Mouse (Mus musculus) brain, embryonic 18.5 days (tissue): ENCODE data around the gene Olfm2.
"Not testable (repeated sequence)": the region's sequence is repeated elsewhere in the genome, so short reads cannot be mapped to it uniquely, and the experiment has no call there.

Experiments
- DNase-seq: peaks from one replicate; pipeline ENCODE4 v3.0.0-alpha.2; 2012; ENCODE audit warnings: low read depth, low spot score

The Olfm2 gene

GRCm38 (mm10) chr9:20653859-20654258 is 92.3 kb downstream of the Olfm2 start:
- DNase-seq, result no peak

GRCm38 (mm10) chr9:20652260-20652658 is 93.9 kb downstream of the Olfm2 start:
- DNase-seq, result no peak

DNA sequence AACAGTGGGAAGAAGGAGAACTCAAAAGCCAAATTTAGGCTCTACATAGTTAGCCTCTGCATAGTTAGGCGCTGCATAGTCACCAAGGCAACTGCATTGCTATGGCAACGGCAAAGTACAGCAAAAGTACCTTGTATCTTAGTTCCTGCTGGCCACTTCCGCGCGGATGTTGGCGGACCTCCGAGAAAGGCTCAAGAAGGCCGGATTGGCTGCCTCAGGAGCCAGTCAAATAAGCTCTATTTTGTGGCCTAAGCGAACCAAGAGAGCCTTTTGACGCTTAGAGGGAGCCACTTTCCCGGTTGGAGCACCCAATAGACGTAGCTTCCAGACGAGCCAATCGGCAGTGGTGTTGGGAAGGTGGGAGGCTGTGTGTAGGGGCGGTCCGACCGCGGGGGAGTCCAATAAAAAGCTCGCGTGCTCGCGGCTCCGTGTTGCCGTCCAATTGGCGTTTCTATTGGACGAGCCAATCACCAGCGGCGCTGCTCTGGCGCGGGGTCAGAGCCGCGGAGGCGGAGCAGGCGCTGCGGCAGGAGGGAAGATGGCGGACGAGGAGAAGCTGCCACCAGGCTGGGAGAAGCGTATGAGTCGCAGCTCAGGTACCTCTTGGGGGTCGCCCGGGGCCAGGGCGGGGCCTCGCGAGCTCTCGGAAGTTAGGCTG is 94.4 kb downstream of the Olfm2 start, which contains the start of gene Pin1:
Pin1 (plus strand) TSS at position 494 of the 658 bp plus-strand sequence.
- DNase-seq, result peak; percentile 100

DNA sequence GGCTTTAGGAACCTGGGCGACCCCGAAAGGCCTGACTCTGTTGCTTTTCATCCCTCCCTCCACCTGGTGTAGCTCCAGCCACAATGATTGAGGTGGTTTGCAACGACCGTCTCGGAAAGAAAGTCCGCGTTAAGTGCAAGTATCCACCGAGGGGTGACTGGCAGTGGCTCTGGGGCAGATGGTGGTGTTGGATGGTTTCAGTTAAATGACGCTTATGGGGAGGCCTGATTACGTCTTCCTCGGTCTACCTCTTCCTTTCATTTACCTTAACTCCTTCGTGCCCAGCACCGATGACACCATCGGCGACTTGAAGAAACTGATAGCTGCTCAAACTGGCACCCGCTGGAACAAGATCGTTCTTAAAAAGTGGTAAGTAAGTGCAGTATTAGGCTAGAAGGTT is 101.0 kb downstream of the Olfm2 start:
- no peak for DNase-seq

- DNase-seq, result peak; percentile 62
Measured at GRCm38 (mm10) chr9:20644360-20645081, 101.6 kb downstream of the Olfm2 start, which contains the start of gene Fbxl12. Gene Fbxl12 (minus strand): TSS chr9:20644767.

- no peak for DNase-seq
Measured at GRCm38 (mm10) chr9:20643781-20644180, 102.4 kb downstream of the Olfm2 start.

- DNase-seq, result peak; percentile 61
Measured at GRCm38 (mm10) chr9:20642896-20643466, 103.2 kb downstream of the Olfm2 start.

DNA sequence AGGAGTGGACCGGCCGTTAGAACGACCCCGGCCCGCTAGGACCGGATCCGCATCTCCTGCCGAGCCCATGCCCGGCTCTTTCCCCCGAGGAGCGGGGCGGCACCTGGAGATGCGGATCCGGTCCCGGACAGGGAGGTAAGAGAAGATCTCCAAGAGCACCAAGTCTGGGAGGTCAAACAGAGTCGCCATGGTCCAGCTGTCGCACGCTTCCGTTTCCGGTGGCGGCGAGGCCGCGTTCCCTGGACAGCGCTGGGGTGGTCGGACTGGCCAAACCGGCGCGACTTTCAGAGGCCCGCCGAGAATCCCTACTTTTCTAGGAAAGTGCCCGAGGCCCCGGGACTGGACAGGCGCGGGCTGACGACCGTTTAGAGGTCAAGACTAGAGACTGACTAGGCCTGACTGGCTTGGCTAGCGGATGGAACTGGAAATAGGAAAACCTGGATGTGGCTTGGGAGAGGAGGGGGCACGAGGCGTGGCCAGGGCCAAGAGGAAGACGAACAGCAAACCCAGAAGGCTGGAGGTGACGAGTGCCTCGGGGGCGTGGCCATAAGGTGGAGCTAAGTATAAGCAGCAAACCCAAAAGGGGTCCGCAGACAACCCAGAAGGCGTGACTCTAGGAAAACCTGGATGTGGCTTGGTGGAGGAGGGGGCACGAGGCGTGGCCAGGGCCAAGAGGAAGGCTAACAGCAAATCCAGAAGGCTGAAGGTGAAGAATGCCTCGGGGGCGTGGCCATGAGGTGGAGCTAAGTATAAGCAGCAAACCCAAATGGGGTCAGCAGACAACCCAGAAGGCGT is 103.9 kb downstream of the Olfm2 start, which contains the start of gene Ubl5:
Ubl5 (plus strand) TSS at position 778 of the 795 bp plus-strand sequence.
- peak; percentile 91 for DNase-seq

DNA sequence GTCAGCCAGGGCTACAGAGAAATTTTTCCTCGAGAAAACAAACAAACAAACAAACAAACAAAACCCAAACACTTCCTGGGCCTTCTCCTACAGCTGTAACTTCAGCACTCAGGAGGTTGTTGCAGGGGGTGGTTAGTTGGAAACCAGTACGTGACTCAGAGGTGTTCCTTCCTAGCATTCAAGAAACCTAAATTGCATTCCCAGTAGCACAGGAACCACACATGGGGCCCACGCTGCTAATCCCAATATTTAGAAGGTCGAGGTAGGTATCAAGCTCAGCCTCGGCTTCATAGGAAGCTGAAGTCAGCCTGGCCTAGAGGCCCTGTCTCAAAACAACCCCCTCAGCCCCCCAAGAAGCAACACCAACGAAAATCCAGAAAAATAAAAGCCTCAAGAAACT is 104.6 kb downstream of the Olfm2 start:
- no peak for DNase-seq

GRCm38 (mm10) chr9:20639486-20639885 is 106.7 kb downstream of the Olfm2 start:
- no peak for DNase-seq

- no peak for DNase-seq
Measured at GRCm38 (mm10) chr9:20638552-20638951, 107.6 kb downstream of the Olfm2 start.

DNA sequence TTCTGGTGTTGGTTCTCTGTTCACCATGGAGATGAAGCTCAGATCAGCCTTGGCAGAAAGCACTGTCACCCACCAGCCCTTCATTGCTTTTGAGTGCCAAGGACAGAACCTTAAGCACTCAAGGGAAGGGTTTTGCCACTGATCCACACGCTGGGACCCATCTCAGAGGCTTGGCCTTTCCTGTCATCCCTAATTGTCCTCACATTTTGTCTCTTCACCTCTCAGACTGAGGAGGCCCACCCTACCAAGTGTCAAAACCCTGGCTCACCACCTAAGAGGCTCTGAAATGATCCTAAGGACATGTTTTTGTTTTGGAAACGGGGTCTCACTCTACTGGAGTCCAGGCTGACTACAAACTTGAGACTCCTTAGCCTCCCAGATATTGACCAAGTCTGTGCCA is 109.4 kb downstream of the Olfm2 start:
- no peak for DNase-seq

- no peak for DNase-seq
Measured at GRCm38 (mm10) chr9:20636256-20636655, 109.9 kb downstream of the Olfm2 start.

- not testable (repeated sequence) for DNase-seq
Measured at GRCm38 (mm10) chr9:20635676-20636075, 110.5 kb downstream of the Olfm2 start.

DNA sequence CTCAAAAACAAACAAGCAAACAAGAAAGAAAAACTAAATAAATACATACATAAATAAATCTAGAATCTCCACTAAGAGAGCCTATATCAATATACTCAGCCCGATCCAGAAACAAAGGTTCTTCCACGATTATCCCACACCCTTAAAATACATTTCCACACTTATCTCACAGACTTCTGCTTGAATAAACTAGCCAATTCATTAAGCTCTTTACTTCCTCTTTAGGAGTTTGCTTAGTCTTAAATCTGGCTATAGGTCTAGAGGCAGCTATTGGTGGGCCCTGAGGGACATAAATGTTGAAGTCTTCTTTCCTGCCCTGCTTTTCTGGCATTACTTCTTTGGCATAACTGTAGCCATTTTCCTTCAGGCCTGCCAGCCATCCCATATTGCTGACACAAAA is 114.8 kb downstream of the Olfm2 start:
- no peak for DNase-seq
